Mouse (Mus musculus) lung, embryonic 14.5 days (tissue): ENCODE data around the gene Slc16a8. TPM values are rescaled to one million over a fixed set of nuclear protein-coding genes. Genes with fewer than 3 reads are reported as not detected.

ENCODE experiments used
- ATAC-seq: fragments of 200-750 bp; cut with Nextera tagmentation; 2 replicates; pipeline ENCODE4 v1.8.0; 2017; ENCODE audit warnings: mild to moderate bottlenecking, moderate TSS enrichment, moderate library complexity; ENCODE audit not compliant: insufficient read depth
- DNase-seq: peaks from one replicate; pipeline ENCODE4 v3.0.0-alpha.2; 2015
- H3K27ac ChIP-seq: fragments of 300-500 bp; sonication (generic); 2 replicates; pipeline ENCODE4 v1.5.1; 2014; ENCODE audit warnings: low read depth, mild to moderate bottlenecking, moderate library complexity
- H3K27me3 ChIP-seq: fragments of 300-500 bp; sonication (generic); 2 replicates; pipeline ENCODE4 v1.6.1; 2014; ENCODE audit warnings: low read length, control low read depth; ENCODE audit not compliant: insufficient read depth
- H3K36me3 ChIP-seq: fragments of 300-500 bp; sonication (generic); 2 replicates; pipeline ENCODE4 v1.6.1; 2014; ENCODE audit warnings: control low read depth; ENCODE audit not compliant: insufficient read depth
- H3K4me1 ChIP-seq: fragments of 300-500 bp; sonication (generic); 2 replicates; pipeline ENCODE4 v1.6.1; 2014; ENCODE audit warnings: antibody characterized with exemption, control low read depth; ENCODE audit not compliant: insufficient read depth
- H3K4me2 ChIP-seq: fragments of 300-500 bp; sonication (generic); 2 replicates; pipeline ENCODE4 v1.6.1; 2014; ENCODE audit warnings: mild to moderate bottlenecking
- H3K4me3 ChIP-seq: fragments of 300-500 bp; sonication (generic); 2 replicates; pipeline ENCODE4 v1.5.1; 2014; ENCODE audit warnings: low read depth, low read length
- H3K9ac ChIP-seq: fragments of 300-500 bp; sonication (generic); 2 replicates; pipeline ENCODE4 v1.6.1; 2014
- H3K9me3 ChIP-seq: fragments of 300-500 bp; sonication (generic); 2 replicates; pipeline ENCODE4 v1.6.1; 2016; ENCODE audit warnings: low read depth, low read length, control low read depth
- CTCF ChIP-seq: IDR thresholded peaks from 2 replicates; pipeline ENCODE4 v1.5.1; 2016; ENCODE audit warnings: antibody characterized with exemption, low read depth
- WGBS: fragments of 180-500 bp; shearing (Covaris S2); extraction: QIAGEN DNeasy Blood & Tissue Kit; methylation state at CpG from one replicate; pipeline ENCODE4 v1.1.7; 2014; 5-methylcytosine and 5-hydroxymethylcytosine counted together
- polyA plus RNA-seq: library from polyadenylated mRNA; unstranded; fragments of >200 nt; fragmentation: Nextera tagmentation; extraction: Ambion mirVana; gene quantifications from 2 replicates; pipeline ENCODE4 v1.2.1, GENCODE M21; 2014

The Slc16a8 gene
- polyA plus RNA-seq, 1 experiment from 2014 or later, result 0.11 TPM

- Histone ChIP-seq H3K4me3 (no peak overlapping the region), H3K9me3 (no peaks in the 10 kb centered on the region), H3K36me3 (no peaks in the 10 kb centered on the region), H3K4me2 (no peak overlapping the region), H3K9ac (no peak overlapping the region), H3K4me1 (0 out of 2 replicates have a peak, but pooled peaks cover 3% of the 10 kb centered on the region), H3K27me3 (no peaks in the 10 kb centered on the region), H3K27ac (no peak overlapping the region)
- peak; percentile 97 for TF ChIP-seq CTCF
- 11% methylated on average over 5 of the region's 5 CpGs for WGBS
- DNase-seq, result peak; percentile 93
- peak; percentile 63 for ATAC-seq
Observed at GRCm38 (mm10) chr15:79224685-79225084, 29.9 kb downstream of the Slc16a8 start.

- Histone ChIP-seq H3K27me3 (no peaks in the 10 kb centered on the region), H3K4me2 (no peak overlapping the region), H3K4me1 (no peaks in the 10 kb centered on the region), H3K4me3 (no peak overlapping the region), H3K9me3 (no peaks in the 10 kb centered on the region), H3K27ac (no peak overlapping the region), H3K36me3 (no peaks in the 10 kb centered on the region), H3K9ac (no peak overlapping the region)
- no peak for TF ChIP-seq CTCF
- DNase-seq (no peak), ATAC-seq (no peak)
- 12% methylated on average over 5 of the region's 5 CpGs for WGBS
Observed at GRCm38 (mm10) chr15:79223641-79224040, 30.9 kb downstream of the Slc16a8 start.

- no peak overlapping the region for H3K9ac ChIP-seq
- DNase-seq (peak; percentile 46), ATAC-seq (peak; percentile 31; the same call in 1 of the 2 replicates)
- no peak overlapping the region for H3K4me2 ChIP-seq
- no peaks in the 10 kb centered on the region for H3K9me3 ChIP-seq
- H3K36me3 ChIP-seq, result no peaks in the 10 kb centered on the region
- TF ChIP-seq CTCF, result no peak
- H3K27ac ChIP-seq, result no peak overlapping the region
- H3K4me1 ChIP-seq, result no peaks in the 10 kb centered on the region
- H3K27me3 ChIP-seq, result no peaks in the 10 kb centered on the region
- no peak overlapping the region for H3K4me3 ChIP-seq
- WGBS, result 0% methylated on average over 1 of the region's 1 CpGs
Observed at GRCm38 (mm10) chr15:79219572-79219971, 35.0 kb downstream of the Slc16a8 start.

- TF ChIP-seq CTCF, result no peak
- no peak for ATAC-seq
- no peaks in the 10 kb centered on the region for H3K27me3 ChIP-seq
- WGBS, result 44% methylated on average over 3 of the region's 3 CpGs
- no peaks in the 10 kb centered on the region for H3K36me3 ChIP-seq
- no peak overlapping the region for H3K27ac ChIP-seq
- no peaks in the 10 kb centered on the region for H3K9me3 ChIP-seq
- no peaks in the 10 kb centered on the region for H3K4me1 ChIP-seq
- no peak overlapping the region for H3K4me3 ChIP-seq
- H3K9ac ChIP-seq, result no peak overlapping the region
- H3K4me2 ChIP-seq, result no peak overlapping the region
- DNase-seq, result no peak
Observed at GRCm38 (mm10) chr15:79216191-79216590, 38.4 kb downstream of the Slc16a8 start.

GRCm38 (mm10) chr15:79213591-79213990 is 41.0 kb downstream of the Slc16a8 start:
- no peak overlapping the region for H3K4me3 ChIP-seq
- DNase-seq, result peak; percentile 24

GRCm38 (mm10) chr15:79212750-79213446 is 41.7 kb downstream of the Slc16a8 start:
- Histone ChIP-seq H3K4me1 (no peaks in the 10 kb centered on the region), H3K27me3 (no peaks in the 10 kb centered on the region), H3K36me3 (no peaks in the 10 kb centered on the region), H3K4me3 (no peak overlapping the region), H3K4me2 (no peak overlapping the region), H3K9ac (no peak overlapping the region), H3K27ac (no peak overlapping the region), H3K9me3 (no peaks in the 10 kb centered on the region)
- DNase-seq (no peak), ATAC-seq (no peak)
- no peak for TF ChIP-seq CTCF
- WGBS, result 85% methylated on average over 26 of the region's 26 CpGs

More at GRCm38 (mm10) chr15:79213591-79213990, 41.0 kb downstream of the Slc16a8 start:
- Histone ChIP-seq H3K36me3 (no peaks in the 10 kb centered on the region), H3K4me2 (no peak overlapping the region), H3K27ac (no peak overlapping the region), H3K4me1 (no peaks in the 10 kb centered on the region), H3K27me3 (no peaks in the 10 kb centered on the region), H3K9me3 (no peaks in the 10 kb centered on the region), H3K9ac (no peak overlapping the region)
- no peak for TF ChIP-seq CTCF
- 58% methylated on average over 6 of the region's 6 CpGs for WGBS
- no peak for ATAC-seq

GRCm38 (mm10) chr15:79210357-79210756 is 44.2 kb downstream of the Slc16a8 start:
- no peak overlapping the region for H3K27ac ChIP-seq
- H3K4me2 ChIP-seq, result no peak overlapping the region
- H3K27me3 ChIP-seq, result no peaks in the 10 kb centered on the region
- no peak for DNase-seq
- no peaks in the 10 kb centered on the region for H3K36me3 ChIP-seq
- WGBS, result 72% methylated on average over 2 of the region's 2 CpGs
- no peak overlapping the region for H3K4me3 ChIP-seq
- TF ChIP-seq CTCF, result no peak
- ATAC-seq, result no peak
- no peak overlapping the region for H3K9ac ChIP-seq
- no peaks in the 10 kb centered on the region for H3K4me1 ChIP-seq
- no peaks in the 10 kb centered on the region for H3K9me3 ChIP-seq
